Mouse (Mus musculus) lung, embryonic 14.5 days (tissue): ENCODE measurements around the gene Slc25a26. TPM values are rescaled to one million over a fixed set of nuclear protein-coding genes. Genes with fewer than 3 reads are reported as not detected.
A peak's percentile ranks its signal among the peaks of the same experiment; 100 is the strongest.

Experiments
- ATAC-seq: fragments of 200-750 bp; cut with Nextera tagmentation; 2 replicates; pipeline ENCODE4 v1.8.0; 2017; ENCODE audit warnings: mild to moderate bottlenecking, moderate TSS enrichment, moderate library complexity; ENCODE audit not compliant: insufficient read depth
- DNase-seq: peaks from one replicate; pipeline ENCODE4 v3.0.0-alpha.2; 2015
- H3K27ac ChIP-seq: fragments of 300-500 bp; sonication (generic); 2 replicates; pipeline ENCODE4 v1.5.1; 2014; ENCODE audit warnings: low read depth, mild to moderate bottlenecking, moderate library complexity
- H3K27me3 ChIP-seq: fragments of 300-500 bp; sonication (generic); 2 replicates; pipeline ENCODE4 v1.6.1; 2014; ENCODE audit warnings: low read length, control low read depth; ENCODE audit not compliant: insufficient read depth
- H3K36me3 ChIP-seq: fragments of 300-500 bp; sonication (generic); 2 replicates; pipeline ENCODE4 v1.6.1; 2014; ENCODE audit warnings: control low read depth; ENCODE audit not compliant: insufficient read depth
- H3K4me1 ChIP-seq: fragments of 300-500 bp; sonication (generic); 2 replicates; pipeline ENCODE4 v1.6.1; 2014; ENCODE audit warnings: antibody characterized with exemption, control low read depth; ENCODE audit not compliant: insufficient read depth
- H3K4me2 ChIP-seq: fragments of 300-500 bp; sonication (generic); 2 replicates; pipeline ENCODE4 v1.6.1; 2014; ENCODE audit warnings: mild to moderate bottlenecking
- H3K4me3 ChIP-seq: fragments of 300-500 bp; sonication (generic); 2 replicates; pipeline ENCODE4 v1.5.1; 2014; ENCODE audit warnings: low read depth, low read length
- H3K9ac ChIP-seq: fragments of 300-500 bp; sonication (generic); 2 replicates; pipeline ENCODE4 v1.6.1; 2014
- H3K9me3 ChIP-seq: fragments of 300-500 bp; sonication (generic); 2 replicates; pipeline ENCODE4 v1.6.1; 2016; ENCODE audit warnings: low read depth, low read length, control low read depth
- CTCF ChIP-seq: IDR thresholded peaks from 2 replicates; pipeline ENCODE4 v1.5.1; 2016; ENCODE audit warnings: antibody characterized with exemption, low read depth
- WGBS: fragments of 180-500 bp; shearing (Covaris S2); extraction: QIAGEN DNeasy Blood & Tissue Kit; methylation state at CpG from one replicate; pipeline ENCODE4 v1.1.7; 2014; 5-methylcytosine and 5-hydroxymethylcytosine counted together
- polyA plus RNA-seq: library from polyadenylated mRNA; unstranded; fragments of >200 nt; fragmentation: Nextera tagmentation; extraction: Ambion mirVana; gene quantifications from 2 replicates; pipeline ENCODE4 v1.2.1, GENCODE M21; 2014

Slc25a26 gene
- polyA plus RNA-seq, 1 experiment from 2014 or later = 7.1 TPM

DNA sequence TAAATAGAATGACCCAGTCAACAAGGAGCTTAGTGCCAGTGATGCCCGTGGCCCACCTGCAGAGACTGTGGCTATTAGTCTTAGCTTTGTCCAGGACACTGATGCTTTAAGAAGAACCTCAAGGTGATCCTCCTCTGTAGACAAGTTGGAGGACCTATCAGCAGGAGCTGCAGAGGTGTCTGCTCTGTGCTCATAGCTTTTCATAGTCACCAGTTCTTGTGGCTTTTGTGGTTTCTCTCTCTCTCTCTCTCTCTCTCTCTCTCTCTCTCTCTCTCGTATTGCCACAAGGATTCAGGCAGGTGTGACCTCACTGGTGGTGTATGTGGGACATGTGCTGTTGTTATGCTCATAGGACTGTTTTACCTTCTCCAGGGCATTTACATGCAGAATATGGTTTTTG is 8.7 kb downstream of the Slc25a26 start:
- Histone ChIP-seq H3K4me3 (no peak overlapping the region), H3K4me2 (no peak overlapping the region), H3K4me1 (no peaks in the 10 kb centered on the region), H3K27me3 (no peaks in the 10 kb centered on the region), H3K9me3 (no peaks in the 10 kb centered on the region), H3K27ac (no peak overlapping the region), H3K9ac (no peak overlapping the region), H3K36me3 (no peaks in the 10 kb centered on the region)
- DNase-seq (no peak), ATAC-seq (no peak)
- WGBS = 81% methylated on average over 2 of the region's 2 CpGs
- no peak for TF ChIP-seq CTCF

DNA sequence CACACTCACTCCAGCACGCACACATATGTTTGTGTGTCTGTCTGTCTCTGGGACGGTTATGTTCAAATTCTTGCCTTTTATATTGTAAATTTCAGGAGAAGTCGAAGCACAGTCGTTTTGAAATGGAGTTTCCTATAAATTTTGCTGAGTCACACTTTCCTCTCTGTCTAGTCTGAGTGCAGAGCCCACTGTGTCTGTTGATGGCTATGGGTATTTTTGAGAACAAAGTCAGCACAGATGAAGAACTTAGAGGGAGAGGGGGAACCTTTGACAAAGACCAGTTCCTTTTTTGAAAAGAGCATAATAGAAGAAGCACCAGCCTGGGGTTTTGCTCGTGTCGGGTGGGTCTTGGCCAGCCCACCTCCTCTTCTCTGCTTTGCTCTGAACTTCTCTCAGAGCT is 9.1 kb downstream of the Slc25a26 start:
- Histone ChIP-seq H3K4me1 (no peaks in the 10 kb centered on the region), H3K36me3 (no peaks in the 10 kb centered on the region), H3K27ac (no peak overlapping the region), H3K9me3 (no peaks in the 10 kb centered on the region), H3K9ac (no peak overlapping the region), H3K4me2 (no peak overlapping the region), H3K27me3 (no peaks in the 10 kb centered on the region), H3K4me3 (no peak overlapping the region)
- no peak for TF ChIP-seq CTCF
- WGBS = 80% methylated on average over 6 of the region's 6 CpGs
- DNase-seq (no peak), ATAC-seq (no peak)

DNA sequence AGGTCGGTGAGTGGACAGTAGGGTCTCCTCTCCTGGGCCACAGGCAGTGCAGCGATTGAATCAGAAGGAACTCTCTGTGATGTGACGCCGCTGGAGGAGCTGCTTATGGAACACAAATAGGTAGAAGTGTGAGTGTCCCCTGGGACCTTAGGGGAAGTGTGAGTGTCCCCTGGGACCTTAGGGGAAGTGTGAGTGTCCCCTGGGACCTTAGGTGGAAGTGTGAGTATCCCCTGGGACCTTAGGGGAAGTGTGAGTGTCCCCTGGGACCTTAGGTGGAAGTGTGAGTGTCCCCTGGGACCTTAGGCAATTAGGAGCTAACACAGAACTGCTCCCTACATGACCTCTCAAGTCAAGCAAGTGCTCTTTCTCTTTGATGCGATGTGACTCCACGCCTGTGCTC is 18.0 kb downstream of the Slc25a26 start:
- no peak for TF ChIP-seq CTCF
- Histone ChIP-seq H3K9ac (no peak overlapping the region), H3K4me2 (no peak overlapping the region), H3K27ac (no peak overlapping the region), H3K4me1 (no peaks in the 10 kb centered on the region), H3K27me3 (no peaks in the 10 kb centered on the region), H3K9me3 (no peaks in the 10 kb centered on the region), H3K4me3 (no peak overlapping the region), H3K36me3 (no peaks in the 10 kb centered on the region)
- DNase-seq = no peak
- ATAC-seq = no peak
- 84% methylated on average over 6 of the region's 6 CpGs for WGBS

DNA sequence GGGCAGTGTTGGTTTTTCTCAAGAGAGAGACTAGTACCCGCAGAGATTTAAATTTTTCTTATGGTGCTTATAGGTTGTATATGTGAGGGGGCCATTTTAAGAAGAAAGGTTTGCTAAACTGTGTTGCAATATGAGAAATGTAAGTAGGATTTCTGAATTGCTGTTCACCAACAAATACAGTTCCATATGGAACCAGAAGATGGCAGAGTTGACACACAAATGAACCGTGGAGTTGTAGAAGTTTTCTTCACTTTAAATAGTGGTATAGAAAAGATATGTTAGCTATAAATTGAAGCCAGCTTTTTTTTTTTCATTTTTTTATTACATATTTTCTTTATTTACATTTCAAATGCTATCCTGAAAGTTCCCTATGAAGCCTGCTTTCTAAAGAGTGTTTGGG is 24.2 kb downstream of the Slc25a26 start:
- 28% methylated on average over 2 of the region's 2 CpGs for WGBS

DNA sequence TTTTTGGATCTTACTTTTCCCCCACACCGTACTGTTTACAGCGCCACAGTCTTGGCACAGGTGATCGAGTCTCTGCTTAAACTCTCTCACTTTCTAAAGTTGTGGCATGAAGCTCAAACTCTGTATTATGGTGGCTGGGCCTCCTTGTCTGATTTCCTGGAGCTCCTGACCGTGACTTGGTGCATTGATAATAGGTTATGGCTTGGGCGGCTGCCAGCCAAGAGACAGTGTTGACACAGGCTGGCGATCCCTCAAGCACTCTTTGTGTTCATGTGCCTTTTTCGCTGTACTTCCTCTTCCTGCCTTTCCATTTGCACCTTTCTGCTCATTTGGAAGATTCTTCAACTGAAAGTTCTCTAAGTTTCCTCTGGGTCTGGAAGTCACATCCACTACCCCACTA is 30.6 kb downstream of the Slc25a26 start:
- no peaks in the 10 kb centered on the region for H3K36me3 ChIP-seq
- H3K27ac ChIP-seq = no peak overlapping the region
- ATAC-seq = no peak
- no peaks in the 10 kb centered on the region for H3K4me1 ChIP-seq
- H3K27me3 ChIP-seq = no peaks in the 10 kb centered on the region
- 70% methylated on average over 7 of the region's 7 CpGs for WGBS
- H3K9me3 ChIP-seq = no peaks in the 10 kb centered on the region
- H3K9ac ChIP-seq = no peak overlapping the region
- peak; percentile 31 for DNase-seq
- H3K4me3 ChIP-seq = no peak overlapping the region
- H3K4me2 ChIP-seq = no peak overlapping the region
- TF ChIP-seq CTCF = no peak

More for the DNA sequence above, 24.2 kb downstream of the Slc25a26 start:
- TF ChIP-seq CTCF = peak; percentile 70
- no peak overlapping the region for H3K4me2 ChIP-seq
- H3K9me3 ChIP-seq = no peaks in the 10 kb centered on the region
- DNase-seq = peak; percentile 87
- H3K36me3 ChIP-seq = no peaks in the 10 kb centered on the region
- ATAC-seq = no peak
- no peak overlapping the region for H3K9ac ChIP-seq
- no peak overlapping the region for H3K27ac ChIP-seq
- H3K4me3 ChIP-seq = no peak overlapping the region
- no peaks in the 10 kb centered on the region for H3K27me3 ChIP-seq
- no peaks in the 10 kb centered on the region for H3K4me1 ChIP-seq

DNA sequence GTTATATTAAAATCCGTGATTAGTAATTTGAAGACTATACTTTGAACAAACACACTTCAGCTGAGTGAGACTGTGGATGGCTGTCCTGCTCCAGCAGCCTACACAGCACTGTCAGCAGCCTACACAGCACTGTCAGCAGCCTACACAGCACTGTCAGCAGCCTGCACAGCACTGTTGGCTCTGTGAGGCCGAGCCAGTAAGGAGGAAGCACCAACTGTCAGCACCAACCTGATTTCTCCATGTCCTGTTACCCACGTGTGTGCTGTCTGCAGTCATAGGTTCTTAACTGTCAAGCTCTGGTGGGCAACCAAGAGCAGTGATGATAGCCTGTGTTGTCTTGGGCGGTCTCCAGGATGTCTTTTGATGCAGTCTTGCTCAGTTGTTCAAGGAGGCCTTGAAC is 32.0 kb downstream of the Slc25a26 start:
- 69% methylated on average over 4 of the region's 4 CpGs for WGBS
- H3K4me1 ChIP-seq = no peaks in the 10 kb centered on the region

DNA sequence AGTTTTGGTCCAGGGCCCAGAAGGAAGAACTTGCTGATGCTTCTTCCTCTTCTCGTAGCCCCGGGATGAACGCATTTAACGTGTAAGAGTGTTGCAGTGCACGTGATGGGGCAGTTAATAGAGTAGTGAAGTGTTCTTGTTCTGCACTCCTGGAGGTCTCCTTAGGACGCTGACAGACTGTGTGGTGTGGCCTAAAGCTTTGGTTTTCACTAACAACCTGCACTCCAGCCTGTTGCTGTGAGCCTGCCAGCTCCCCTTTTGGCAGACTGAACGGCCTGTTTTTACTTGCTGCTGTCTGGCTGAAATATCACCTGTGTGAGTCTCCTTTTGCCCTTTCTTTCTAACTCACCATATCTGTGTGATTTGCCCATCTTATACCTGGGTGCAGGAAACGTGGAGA is 36.3 kb downstream of the Slc25a26 start:
- WGBS = 62% methylated on average over 8 of the region's 8 CpGs

More for the DNA sequence above, 32.0 kb downstream of the Slc25a26 start:
- Histone ChIP-seq H3K9me3 (no peaks in the 10 kb centered on the region), H3K9ac (no peak overlapping the region), H3K27me3 (no peaks in the 10 kb centered on the region), H3K27ac (no peak overlapping the region), H3K36me3 (peaks cover 3% of the 10 kb centered on the region; the same call in 1 of the 2 replicates), H3K4me3 (no peak overlapping the region), H3K4me2 (no peak overlapping the region)
- DNase-seq (no peak), ATAC-seq (no peak)
- no peak for TF ChIP-seq CTCF

DNA sequence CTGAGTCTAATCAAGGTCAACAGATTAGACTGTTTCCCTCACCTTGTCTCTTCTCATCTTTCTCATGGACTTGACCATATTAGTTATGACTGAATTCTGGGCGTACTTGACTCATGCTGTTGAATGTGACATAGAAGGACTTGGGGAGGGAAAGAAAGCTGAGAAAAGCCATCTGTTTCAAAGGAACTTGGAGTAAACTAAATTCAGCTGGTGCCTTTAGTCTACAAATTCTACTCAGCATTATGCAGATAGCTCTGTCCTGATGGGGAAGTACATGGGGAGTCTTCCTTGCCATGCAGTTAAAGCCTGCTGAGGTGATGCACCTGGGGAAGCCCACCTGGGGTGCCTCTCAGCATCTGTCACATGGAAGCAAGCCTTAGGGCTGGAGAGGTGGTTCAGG is 37.5 kb downstream of the Slc25a26 start:
- DNase-seq (peak; percentile 26), ATAC-seq (no peak)
- 46% methylated on average over 1 of the region's 1 CpGs for WGBS

More for the DNA sequence above, 36.3 kb downstream of the Slc25a26 start:
- H3K4me1 ChIP-seq = no peaks in the 10 kb centered on the region
- H3K36me3 ChIP-seq = peaks cover 3% of the 10 kb centered on the region; the same call in 1 of the 2 replicates
- no peak overlapping the region for H3K4me2 ChIP-seq
- ATAC-seq = no peak
- no peak for DNase-seq
- no peaks in the 10 kb centered on the region for H3K27me3 ChIP-seq
- no peaks in the 10 kb centered on the region for H3K9me3 ChIP-seq
- no peak overlapping the region for H3K27ac ChIP-seq
- H3K9ac ChIP-seq = no peak overlapping the region
- H3K4me3 ChIP-seq = no peak overlapping the region
- TF ChIP-seq CTCF = no peak

More for the DNA sequence above, 37.5 kb downstream of the Slc25a26 start:
- Histone ChIP-seq H3K9ac (no peak overlapping the region), H3K4me2 (no peak overlapping the region), H3K4me3 (no peak overlapping the region), H3K36me3 (peaks cover 3% of the 10 kb centered on the region; the same call in 1 of the 2 replicates), H3K9me3 (no peaks in the 10 kb centered on the region), H3K4me1 (no peaks in the 10 kb centered on the region), H3K27me3 (no peaks in the 10 kb centered on the region), H3K27ac (no peak overlapping the region)
- no peak for TF ChIP-seq CTCF
